Mouse (Mus musculus) v-Abl transformed pro-B cells (cell line): ENCODE data around the gene Dido1.

ENCODE experiments used
- in situ Hi-C, 2 experiments: fragments of 400-800 bp; cut with MboI; formaldehyde crosslinking; loops; one replicate each; pipeline ENCODE4 v1.15.1; 2025; ENCODE audit not compliant: unreplicated experiment in 2 of 2

Dido1 gene

DNA sequence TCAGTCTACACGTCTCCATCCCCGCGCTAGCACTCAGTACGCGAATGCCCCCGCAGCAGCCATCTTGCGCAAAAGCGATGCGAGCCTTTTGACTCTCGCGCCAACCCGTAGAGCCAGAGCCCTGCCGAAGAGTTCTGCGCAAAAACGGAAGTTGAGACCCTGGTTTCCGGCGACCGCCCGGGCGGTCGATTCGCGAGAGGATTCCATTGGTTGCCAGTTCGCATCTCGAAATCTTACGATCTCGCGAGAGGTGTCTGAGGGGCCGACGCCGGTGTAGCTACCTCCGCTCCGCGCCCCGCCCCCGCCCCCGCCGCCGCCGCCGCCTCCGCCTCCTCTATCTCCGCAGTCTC lies at the start of gene Dido1, which contains the start of gene Gid8:
Gene Dido1, minus strand, starts transcription at position 77 of the 350 bp plus-strand sequence.
Gene Gid8, plus strand, starts transcription at position 195 of the 350 bp plus-strand sequence.
- in situ Hi-C loops = loop anchor here (5.0 to 25.0 kb wide), 3 partner anchors 268 to 777 kb away; partner anchors contain the start of genes Abhd16b (in 1 of the 2), Arfrp1 (in 1 of the 2), Tpd52l2 (in 1 of the 2) and Zgpat (in 1 of the 2)

DNA sequence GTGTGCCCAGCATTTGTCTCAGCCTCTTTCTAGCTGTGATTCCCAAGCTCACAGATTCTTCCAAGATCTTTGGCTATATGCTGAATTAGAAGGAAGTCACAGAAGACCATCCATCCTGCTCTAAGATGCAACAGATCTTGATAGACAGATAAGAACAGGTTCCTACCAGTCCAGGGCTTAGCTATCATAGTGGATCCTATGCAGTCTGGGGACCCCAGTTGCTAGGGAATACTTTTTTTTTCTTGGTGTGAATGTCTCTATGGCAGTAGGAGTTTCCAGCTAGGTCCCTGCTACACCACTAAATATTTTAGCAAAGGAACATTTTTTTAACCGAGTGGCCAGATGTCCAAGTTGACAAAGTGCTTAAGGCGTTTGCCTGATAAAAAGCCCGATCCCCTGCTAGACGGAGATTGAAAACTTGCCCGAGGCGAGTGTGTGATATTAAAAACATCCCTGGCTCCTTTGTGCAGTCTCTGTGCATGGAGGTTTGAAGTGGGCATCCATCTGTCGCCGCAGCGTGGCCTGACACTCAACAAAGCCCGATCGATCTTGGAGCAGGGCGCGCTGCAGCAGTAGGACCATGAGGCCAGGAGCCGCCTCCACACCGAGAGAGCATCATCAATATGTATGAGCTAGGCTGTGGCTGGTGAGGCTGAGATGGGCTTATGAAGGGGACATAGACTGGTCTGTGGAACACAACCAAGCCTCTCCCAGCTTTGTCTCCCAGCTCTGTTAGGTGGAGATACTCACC lies 48.9 kb upstream of the Dido1 start:
- in situ Hi-C loops = loop anchor here in 1 of 2 experiments (10.0 kb wide), 2 partner anchors 194 to 474 kb away; partner anchors contain the start of gene Rbbp8nl

DNA sequence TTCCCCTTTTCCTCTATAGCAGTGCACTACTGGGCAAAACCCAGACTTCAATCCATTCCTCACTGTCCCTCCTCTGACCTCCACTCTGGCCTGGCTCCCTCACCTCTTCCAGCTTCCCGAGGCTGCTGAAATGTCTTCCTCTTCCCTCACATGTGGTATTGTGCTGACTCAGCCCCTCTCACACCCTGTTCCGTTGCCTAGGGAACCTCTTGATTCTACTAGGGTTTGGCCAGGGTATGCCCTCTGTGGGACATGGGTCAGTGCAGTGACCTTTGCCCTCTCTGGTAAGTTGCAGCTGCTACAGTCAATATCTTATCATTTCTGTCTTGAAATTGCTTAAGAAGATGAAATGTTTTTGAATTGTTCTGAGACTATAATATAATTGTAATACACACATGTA lies 47.0 kb upstream of the Dido1 start:
- in situ Hi-C loops = loop anchor here in 1 of 2 experiments (10.0 kb wide), 2 partner anchors 192 to 472 kb away; partner anchors contain the start of gene Rbbp8nl

DNA sequence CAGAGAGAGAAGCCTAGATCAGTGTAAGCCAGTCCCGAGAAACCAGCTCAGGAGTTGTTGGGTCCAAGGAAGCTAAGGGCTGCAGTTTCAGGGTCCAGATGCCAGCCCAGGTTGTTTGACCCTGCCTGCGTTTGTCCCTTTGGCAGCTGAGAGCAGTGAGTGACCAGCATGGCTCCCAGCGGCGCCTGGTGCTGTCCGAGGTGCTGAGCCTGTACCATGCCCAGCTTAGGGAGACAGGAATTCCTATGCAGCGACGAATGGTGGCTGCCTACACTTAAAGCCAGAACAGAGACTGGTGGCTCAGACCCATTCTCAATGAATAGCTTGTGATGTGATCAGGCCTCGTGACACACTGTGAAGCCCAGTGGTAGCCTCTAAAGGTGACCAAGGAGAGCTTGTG lies 46.1 kb upstream of the Dido1 start:
- in situ Hi-C loops = loop anchor here in 1 of 2 experiments (10.0 kb wide), 2 partner anchors 191 to 471 kb away; partner anchors contain the start of gene Rbbp8nl

DNA sequence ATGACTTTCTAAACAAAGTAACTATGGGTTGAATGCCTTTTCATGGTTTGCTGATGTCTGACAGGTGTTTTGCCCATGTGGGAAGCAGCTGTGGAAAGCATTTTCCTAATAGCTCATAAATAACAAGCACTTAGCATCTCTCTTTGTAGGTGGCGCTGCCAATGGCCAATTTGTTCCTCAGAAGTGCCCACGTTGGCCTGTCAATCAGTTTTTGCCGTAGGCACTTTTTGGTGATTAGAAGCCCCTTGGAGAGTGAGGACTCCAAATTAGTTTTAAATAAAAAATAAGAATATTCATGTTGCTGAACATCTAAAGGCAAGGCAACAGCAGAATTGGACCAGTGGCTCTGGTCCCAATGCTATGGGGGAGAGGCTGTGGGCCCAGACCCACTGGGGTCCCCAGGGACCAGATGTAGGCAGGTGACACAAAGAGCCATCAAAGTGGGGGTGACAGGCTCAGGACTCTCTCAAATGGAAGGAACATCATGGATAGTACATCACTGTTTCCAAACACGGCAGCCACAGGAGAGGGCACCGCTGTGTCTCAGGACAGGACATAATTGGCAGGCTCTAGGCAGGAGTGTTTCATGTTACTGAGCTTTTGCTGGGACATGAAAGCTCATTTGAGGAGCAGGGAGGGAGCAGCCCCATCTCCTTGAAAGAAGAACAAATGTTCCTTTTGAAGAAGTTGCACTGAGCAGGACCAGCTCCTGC lies 45.3 kb upstream of the Dido1 start:
- in situ Hi-C loops = loop anchor here in 1 of 2 experiments (10.0 kb wide), 2 partner anchors 190 to 470 kb away; partner anchors contain the start of gene Rbbp8nl

DNA sequence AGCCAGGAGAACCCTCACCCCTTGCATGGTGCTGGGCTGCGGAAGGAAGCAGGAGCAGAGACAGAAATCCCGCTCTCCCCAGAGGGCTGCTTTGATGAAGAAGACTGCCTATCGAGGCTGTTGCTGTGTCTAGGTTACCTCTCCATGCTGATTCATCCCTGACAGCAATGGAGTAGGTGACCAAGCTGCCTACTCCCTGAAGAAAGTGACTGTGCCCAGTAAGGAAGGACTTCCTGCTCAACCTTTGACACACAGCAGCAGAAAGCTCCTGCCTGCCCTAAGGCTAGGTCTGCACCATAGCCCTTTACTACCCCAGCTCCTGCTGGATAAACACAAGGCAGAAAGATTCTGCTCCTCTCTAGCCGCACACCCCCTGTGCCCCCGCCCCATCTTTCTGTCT lies 39.1 kb upstream of the Dido1 start:
- in situ Hi-C loops = no loop called here

DNA sequence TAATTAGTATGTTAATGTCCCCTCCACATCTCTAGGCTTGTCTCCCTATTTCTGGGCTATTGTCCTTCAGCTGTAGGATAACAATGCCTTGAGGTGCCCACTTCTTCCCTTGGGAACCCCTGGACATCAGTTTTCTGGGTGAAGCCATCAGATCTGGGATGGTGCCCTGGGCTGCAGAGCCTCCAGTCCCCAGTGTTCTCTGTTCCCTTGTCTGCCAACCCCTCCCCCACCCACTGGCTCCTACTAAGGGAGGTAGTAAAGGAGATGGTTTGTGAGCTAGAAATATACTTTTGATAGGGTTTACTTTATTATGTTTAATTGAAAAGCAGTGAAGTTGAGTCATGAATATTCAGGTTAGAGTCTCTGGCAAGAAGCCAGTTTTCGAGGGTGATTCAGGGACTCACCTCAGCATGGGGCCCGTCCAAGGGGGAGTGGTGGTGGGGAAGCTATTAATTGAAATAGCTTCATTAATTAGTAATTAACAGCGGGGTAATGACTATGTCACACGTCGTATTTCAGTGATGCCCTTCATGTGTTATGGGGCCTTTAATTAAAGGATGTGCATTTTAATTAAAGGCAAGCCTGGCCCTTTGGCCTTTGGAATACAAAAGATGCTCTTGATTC lies 36.9 kb upstream of the Dido1 start:
- in situ Hi-C loops = no loop called here

DNA sequence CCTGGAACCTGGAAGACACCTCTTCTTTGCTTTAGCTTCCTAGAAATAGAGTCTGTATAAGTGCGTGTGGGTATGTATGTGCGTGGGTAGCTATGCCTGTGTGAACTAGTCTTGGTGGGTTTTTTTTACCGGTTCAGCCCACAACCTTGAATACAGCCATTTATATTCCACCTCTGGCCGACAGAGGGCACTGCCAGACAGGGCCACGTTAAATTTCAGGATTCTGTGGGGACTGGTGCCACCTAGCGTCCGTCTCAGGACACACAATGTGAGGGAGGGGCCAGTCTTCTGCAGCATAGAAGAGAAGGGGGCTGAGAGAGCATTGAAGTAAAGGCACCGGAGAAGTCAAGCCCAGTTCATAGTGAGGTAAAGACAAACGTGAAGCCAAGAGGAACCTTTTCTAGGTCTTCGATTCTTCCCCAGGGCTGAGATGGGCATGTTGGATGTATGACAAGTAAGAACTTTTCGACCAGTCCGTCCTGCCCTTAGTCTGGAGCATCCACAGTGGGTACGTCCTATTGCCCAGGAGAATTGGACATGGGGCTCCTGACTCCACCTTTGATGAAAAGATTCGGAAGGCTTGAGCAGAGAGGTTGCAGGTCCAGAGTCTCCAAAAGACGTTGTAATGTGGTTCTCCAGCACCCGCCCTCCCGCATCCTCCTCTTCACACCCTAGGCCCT lies 35.6 kb upstream of the Dido1 start:
- in situ Hi-C loops = no loop called here

DNA sequence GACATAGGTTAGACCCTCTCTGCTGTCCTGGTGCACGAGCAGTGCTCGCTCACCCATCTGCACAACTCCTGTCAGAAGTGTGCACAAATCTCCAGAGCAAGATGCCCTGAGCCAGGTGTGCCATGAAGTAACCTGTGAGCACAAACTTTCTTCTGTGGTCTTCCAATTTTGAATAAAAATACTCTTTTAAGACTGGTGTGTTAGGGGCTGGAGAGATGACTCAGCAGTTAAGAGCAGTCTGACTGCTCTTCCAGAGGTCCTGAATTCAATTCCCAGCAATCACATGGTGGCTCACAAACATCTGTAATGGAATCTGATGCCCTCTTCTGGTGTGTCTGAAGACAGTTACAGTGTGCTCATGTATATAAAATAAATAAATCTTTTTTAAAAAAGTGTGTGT lies 33.5 kb upstream of the Dido1 start:
- in situ Hi-C loops = loop anchor here (5.0 kb wide), 1 partner anchor 61 kb away; no protein-coding TSS in a partner anchor

DNA sequence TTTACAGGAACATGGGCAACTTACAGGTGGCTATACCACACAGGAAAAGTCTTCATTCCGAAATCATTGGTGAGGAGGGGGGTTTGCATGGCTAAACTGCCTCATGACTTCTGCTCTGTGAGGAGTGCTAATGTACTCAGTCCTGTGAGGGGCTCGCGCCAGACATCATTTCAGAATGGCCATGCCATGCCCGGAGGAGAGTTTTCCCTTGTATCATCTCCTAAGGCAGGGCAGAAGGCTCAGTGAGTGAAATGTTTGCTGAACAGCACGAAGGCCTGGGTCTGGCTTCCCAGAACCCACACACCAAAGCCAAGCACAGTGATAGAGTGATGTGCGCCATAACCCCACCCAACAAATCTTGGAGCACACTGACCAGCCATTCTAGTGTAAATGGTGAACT lies 33.0 kb upstream of the Dido1 start:
- in situ Hi-C loops = loop anchor here (5.0 kb wide), 1 partner anchor 61 kb away; no protein-coding TSS in a partner anchor

DNA sequence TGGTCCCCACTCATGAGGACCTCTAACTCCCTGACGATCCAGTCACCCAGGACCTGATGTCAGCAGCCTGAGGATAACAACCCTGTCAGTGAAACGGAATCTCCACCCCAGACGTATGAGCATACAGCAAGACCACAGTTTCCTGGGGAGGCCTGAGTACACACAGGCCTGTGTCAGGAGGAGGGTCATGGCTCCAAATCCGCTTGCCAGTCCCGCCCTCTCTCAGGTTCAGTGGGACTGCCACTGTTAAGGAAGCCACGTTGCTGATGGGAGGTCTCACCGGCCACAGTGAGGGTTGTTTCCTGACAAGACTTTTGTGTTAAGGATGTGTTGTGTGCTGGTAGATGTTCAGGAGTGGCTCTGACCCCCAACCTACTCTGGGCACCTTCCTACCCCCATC lies 31.6 kb upstream of the Dido1 start:
- in situ Hi-C loops = loop anchor here (5.0 kb wide), 1 partner anchor 59 kb away; no protein-coding TSS in a partner anchor

DNA sequence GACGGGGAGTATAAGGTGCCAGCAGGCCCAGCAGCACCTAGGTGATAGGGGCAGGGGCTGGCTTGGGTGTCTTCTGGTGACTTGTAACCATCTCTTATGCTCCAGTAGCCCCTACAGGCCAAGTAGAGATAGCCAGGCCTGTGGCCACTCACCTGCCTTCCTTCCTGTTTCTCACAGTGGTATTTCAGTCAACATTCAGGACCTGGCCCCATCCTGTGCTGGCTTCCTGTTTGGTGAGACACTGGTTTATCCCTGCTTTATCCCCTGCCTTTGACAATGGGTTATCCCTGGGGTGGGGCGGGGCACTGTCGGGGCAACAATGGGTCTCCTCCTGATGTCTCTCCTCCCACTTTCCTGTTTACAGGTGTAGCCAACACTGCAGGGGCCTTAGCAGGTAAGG lies 30.6 kb upstream of the Dido1 start:
- in situ Hi-C loops = loop anchor here (5.0 kb wide), 1 partner anchor 58 kb away; no protein-coding TSS in a partner anchor

DNA sequence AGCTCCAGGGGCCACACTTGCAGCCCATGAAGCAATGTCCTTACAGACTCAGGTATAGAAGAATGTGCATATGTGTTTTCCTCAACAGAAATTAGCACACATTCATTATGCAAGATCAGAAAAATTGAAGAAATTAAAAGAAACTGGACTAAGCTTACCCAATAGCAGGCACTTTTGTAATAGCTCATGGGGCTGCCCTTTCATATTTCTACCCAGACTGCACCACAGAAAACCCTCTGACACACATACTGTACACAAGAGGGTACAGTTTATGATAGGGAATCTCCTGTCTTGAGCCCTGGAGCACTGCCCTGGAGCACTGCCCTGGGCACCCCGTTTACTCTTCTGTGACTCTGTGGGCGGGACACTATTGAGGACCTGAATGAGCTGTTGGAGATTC lies 28.2 kb upstream of the Dido1 start:
- in situ Hi-C loops = no loop called here

DNA sequence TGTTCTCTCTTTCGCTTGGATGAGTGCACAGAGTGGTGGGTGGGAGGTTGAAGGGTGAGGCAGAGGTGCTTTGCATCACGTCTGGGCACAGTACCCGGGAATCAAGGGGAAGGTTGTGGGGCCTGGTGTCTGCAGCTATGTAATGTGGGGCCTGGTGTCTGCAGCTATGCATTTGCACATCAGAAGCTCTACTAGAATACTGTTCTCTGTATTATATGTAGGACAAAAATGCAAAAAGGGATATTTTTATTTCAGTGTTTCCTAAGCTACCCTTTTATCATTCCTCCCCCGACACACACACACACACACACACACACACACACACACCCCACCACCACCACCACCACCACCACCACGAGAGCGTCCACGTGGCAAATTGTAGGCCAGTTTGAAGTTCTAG lies 25.4 kb upstream of the Dido1 start:
- in situ Hi-C loops = no loop called here

DNA sequence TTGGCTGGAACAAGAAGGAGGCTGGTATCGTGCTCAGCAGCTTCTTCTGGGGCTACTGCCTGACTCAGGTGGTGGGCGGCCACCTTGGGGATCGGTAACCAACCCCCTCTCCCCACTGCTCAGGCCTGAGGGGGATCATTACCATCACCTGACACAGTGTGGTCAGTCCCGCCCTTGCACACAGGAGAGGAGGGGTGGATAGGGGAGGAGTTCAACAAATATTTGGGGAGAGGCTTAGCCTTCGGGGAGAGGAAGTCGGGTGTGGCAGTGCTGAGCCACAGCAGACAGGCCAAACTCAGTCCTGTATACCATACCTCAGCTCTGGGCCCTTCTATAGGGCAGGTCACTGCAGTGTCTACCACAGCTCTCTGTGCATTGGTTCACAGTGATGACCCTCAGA lies 22.2 kb upstream of the Dido1 start:
- in situ Hi-C loops = no loop called here

DNA sequence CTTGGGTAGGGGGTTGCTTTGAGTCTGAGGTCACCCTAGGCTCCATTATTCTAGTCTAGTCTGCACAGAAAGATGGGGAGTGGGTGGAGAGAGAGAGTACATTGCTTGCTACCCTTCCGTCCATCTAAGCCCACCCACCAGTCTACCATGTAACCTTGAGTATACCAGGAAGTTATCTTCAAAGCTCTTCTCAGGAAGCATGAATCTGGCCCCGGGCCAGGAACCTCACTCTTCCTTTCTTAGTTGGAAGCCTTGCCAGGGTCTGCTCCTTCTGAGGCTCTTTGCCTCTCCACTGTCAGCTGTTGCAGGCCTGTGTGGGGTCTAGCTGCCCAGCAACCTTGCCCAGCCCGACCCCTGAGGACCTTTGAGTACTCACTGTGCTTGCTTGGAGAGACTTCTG lies 21.2 kb upstream of the Dido1 start:
- in situ Hi-C loops = no loop called here

DNA sequence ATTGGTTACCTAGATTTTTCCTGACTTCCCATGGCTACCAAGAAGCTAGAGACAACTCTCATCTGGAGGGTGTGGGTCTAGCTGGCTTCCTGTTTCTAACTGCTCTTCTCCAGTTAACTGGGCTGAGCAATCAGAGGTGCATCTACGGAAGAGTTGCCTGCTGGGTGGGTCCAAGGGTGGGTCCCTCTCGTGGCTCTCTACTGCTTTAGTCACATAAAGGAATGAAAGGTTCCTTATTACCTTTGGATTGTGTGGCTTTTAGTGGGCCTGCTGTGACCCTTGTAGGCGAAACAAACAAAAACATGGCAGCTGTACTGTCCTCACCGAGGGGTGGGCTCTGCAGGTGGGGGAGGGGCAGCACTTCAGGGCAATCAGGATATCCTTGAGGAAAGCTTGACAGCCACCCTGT lies 17.8 kb upstream of the Dido1 start:
- in situ Hi-C loops = no loop called here

DNA sequence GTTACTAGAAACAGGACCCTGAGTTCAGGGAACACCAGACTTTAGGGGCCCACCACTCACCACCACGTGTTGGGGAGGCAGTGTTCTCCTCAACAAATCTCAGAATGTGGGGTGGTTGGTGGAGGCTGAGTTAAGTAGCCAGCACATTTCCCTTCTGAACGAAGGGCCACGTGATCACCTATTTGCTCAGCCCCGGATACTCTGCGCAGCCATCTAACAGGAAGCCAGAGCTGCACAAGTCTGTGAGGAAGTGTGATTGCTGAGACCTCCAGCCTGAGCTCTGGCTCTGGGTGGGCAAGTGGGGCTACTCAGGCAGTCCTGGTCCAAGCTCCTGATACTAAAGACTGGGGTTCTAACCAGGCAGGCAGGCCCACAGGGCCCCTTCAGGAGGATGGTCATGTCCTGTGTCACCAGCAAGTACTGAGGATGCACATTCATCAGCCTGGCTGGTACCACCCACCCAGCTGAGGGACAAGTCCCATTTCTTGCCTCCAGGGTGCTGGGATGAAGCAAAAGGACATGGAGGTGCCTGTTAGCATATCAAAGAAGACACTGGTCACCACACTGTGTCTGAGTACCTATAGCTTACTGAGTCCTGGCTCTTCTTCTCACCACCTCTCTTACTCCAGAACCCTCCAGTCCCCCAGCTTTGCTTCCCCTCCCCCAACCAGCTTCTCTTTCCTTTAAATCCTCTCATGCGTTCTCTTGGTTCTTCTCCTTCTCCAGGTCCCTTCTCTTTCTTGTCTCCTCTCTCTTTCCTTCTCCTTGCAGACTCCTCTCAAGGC lies 17.1 kb upstream of the Dido1 start:
- in situ Hi-C loops = no loop called here

DNA sequence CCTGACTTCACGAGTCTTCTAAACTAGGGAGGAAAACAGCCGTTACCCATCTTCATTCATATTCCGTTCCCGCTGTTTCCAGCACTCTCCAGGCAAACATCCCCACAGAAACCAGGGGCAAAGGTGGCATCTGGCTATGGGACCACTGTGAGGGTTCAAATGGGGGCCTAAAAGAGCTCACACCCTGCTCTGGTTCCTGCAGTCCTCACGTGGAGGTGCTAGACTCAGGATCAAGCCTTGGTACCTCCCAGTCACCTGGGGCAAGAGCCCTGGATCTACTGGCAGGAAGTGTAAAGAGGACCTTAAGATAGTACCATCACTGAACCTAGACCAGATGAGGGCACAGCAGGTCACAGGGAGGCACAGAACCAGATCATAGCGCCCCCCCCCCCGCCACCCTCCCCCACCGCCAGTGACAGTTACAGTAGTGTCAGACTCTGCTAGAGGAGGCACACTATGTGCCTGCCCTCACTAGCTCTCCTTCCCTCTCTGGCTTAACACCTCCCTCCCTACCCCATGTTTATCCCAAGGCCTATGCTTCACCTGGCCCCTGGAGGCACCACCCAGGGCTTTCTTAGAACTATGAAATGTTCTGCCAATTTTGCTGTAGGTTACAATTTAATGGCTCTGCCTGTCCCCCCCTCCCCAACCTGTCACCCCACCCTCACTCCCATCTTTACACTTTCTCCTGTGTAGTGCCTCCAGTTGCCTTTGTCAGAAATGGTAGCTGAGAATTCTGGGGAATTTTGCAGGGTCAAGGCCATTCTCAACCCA lies 16.2 kb upstream of the Dido1 start:
- in situ Hi-C loops = no loop called here
